Mouse (Mus musculus) CH12.LX (cell line): ENCODE measurements around the gene Gm28434. TPM values are rescaled to one million over a fixed set of nuclear protein-coding genes. Genes with fewer than 3 reads are reported as not detected.
A peak's percentile ranks its signal among the peaks of the same experiment; 100 is the strongest.

Experiments
- DNase-seq: peaks from one replicate; pipeline ENCODE4 v3.0.0-alpha.2; 2013; ENCODE audit errors: extremely low read depth
- H3K27ac ChIP-seq: 2 replicates; pipeline ENCODE4 v1.5.1; 2012; ENCODE audit warnings: low read depth, mild to moderate bottlenecking, control low read depth, moderate library complexity; ENCODE audit not compliant: insufficient read depth
- H3K27me3 ChIP-seq: replicated peaks from 2 replicates; pipeline ENCODE3; 2012; ENCODE audit warnings: inconsistent platforms
- H3K36me3 ChIP-seq, 2 experiments: replicated peaks in 1 of 2; 2 replicates each; pipeline versions ENCODE3 to v1.6.1; 2012; ENCODE audit warnings: inconsistent platforms in 1 of 2, low read length in 1 of 2, mild to moderate bottlenecking in 1 of 2, mixed read lengths in 1 of 2, moderate library complexity in 1 of 2; ENCODE audit not compliant: control insufficient read depth in 1 of 2, insufficient read depth in 1 of 2
- H3K4me1 ChIP-seq, 2 experiments: 2 replicates each; pipeline ENCODE4 v1.6.1; 2012; ENCODE audit warnings: inconsistent platforms in 1 of 2, moderate library complexity in 1 of 2; ENCODE audit not compliant: insufficient read depth in 2 of 2, control insufficient read depth in 1 of 2
- H3K4me2 ChIP-seq: 2 replicates; pipeline ENCODE4 v1.6.1; 2012; ENCODE audit warnings: low read depth, mild to moderate bottlenecking, control low read depth; ENCODE audit not compliant: poor library complexity, insufficient read depth, severe bottlenecking
- H3K4me3 ChIP-seq, 3 experiments: fragments of 150-350 bp in 1 of 3; sonication (generic) in 1 of 3; replicated peaks in 1 of 3; 2 replicates each; pipeline versions ENCODE3 to v1.5.1; 2011 to 2012; ENCODE audit warnings: low read depth in 2 of 3, low read length in 2 of 3, mild to moderate bottlenecking in 2 of 3, moderate library complexity in 2 of 3, control low read depth in 1 of 3, improper control_type of control experiment in 1 of 3, inconsistent platforms in 1 of 3, mixed read lengths in 1 of 3; ENCODE audit not compliant: poor library complexity in 1 of 3
- H3K79me2 ChIP-seq: replicated peaks from 2 replicates; pipeline ENCODE4 v1.6.1; 2012; ENCODE audit warnings: mild to moderate bottlenecking, moderate library complexity; ENCODE audit not compliant: control insufficient read depth, poor library complexity, insufficient read depth, severe bottlenecking; ENCODE audit errors: extremely low read depth
- H3K9ac ChIP-seq: 2 replicates; pipeline ENCODE4 v1.6.1; 2012; ENCODE audit warnings: low read depth, mild to moderate bottlenecking, control low read depth, moderate library complexity; ENCODE audit not compliant: insufficient read depth
- H3K9me3 ChIP-seq: replicated peaks from 2 replicates; pipeline ENCODE3; 2012; ENCODE audit warnings: low read length, inconsistent platforms, mixed read lengths
- CTCF ChIP-seq, 2 experiments: IDR thresholded peaks in 1 of 2; conservative IDR thresholded peaks in 1 of 2; 2 replicates each; pipeline ENCODE4 v1.5.1; 2011 to 2012; ENCODE audit warnings: low read depth in 2 of 2, low read length in 2 of 2, improper control_type of control experiment in 1 of 2, inconsistent platforms in 1 of 2, mild to moderate bottlenecking in 1 of 2, moderate library complexity in 1 of 2
- E2F4 ChIP-seq: IDR thresholded peaks from 2 replicates; pipeline ENCODE4 v1.6.1; 2011; ENCODE audit warnings: low read depth, low read length, improper control_type of control experiment; ENCODE audit not compliant: insufficient replicate concordance
- ELF1 ChIP-seq: IDR thresholded peaks from 2 replicates; pipeline ENCODE4 v1.6.1; 2014; ENCODE audit warnings: low read depth, mild to moderate bottlenecking, inconsistent platforms, low read length, improper control_type of control experiment
- EP300 ChIP-seq: IDR thresholded peaks from 2 replicates; pipeline ENCODE4 v1.6.1; 2011; ENCODE audit warnings: low read length, improper control_type of control experiment
- HCFC1 ChIP-seq: IDR thresholded peaks from 2 replicates; pipeline ENCODE4 v1.6.1; 2012; ENCODE audit warnings: low read depth, mild to moderate bottlenecking, inconsistent platforms, low read length, improper control_type of control experiment
- JUN ChIP-seq: IDR thresholded peaks from 2 replicates; pipeline ENCODE4 v1.6.1; 2011; ENCODE audit warnings: low read depth, mild to moderate bottlenecking, low read length, improper control_type of control experiment, moderate library complexity; ENCODE audit not compliant: insufficient read depth
- JUND ChIP-seq: conservative IDR thresholded peaks from 2 replicates; pipeline ENCODE4 v1.6.1; 2011; ENCODE audit warnings: low read depth, low read length, improper control_type of control experiment
- MAFK ChIP-seq: IDR thresholded peaks from 2 replicates; pipeline ENCODE4 v1.6.1; 2011; ENCODE audit warnings: low read length, improper control_type of control experiment; ENCODE audit not compliant: insufficient replicate concordance
- MAX ChIP-seq: IDR thresholded peaks from 2 replicates; pipeline ENCODE4 v1.6.1; 2011; ENCODE audit warnings: low read length, improper control_type of control experiment
- PAX5 ChIP-seq: IDR thresholded peaks from 2 replicates; pipeline ENCODE4 v1.6.1; 2012; ENCODE audit warnings: low read length, inconsistent platforms, mixed read lengths
- POLR2A ChIP-seq: IDR thresholded peaks from 2 replicates; pipeline ENCODE4 v1.6.1; 2011; ENCODE audit warnings: low read depth, mild to moderate bottlenecking, improper control_type of control experiment, low read length
- POLR2AphosphoS2 ChIP-seq: IDR thresholded peaks from 2 replicates; pipeline ENCODE4 v1.6.1; 2011; ENCODE audit warnings: low read depth, low read length, improper control_type of control experiment
- RAD21 ChIP-seq: IDR thresholded peaks from 2 replicates; pipeline ENCODE4 v1.6.1; 2011; ENCODE audit warnings: low read depth, mild to moderate bottlenecking, low read length, improper control_type of control experiment, moderate library complexity
- RCOR1 ChIP-seq: conservative IDR thresholded peaks from 2 replicates; pipeline ENCODE4 v1.6.1; 2012; ENCODE audit warnings: low read depth, mild to moderate bottlenecking, inconsistent platforms, low read length, improper control_type of control experiment
- SMC3 ChIP-seq: IDR thresholded peaks from 2 replicates; pipeline ENCODE4 v1.6.1; 2011; ENCODE audit warnings: low read depth, low read length, improper control_type of control experiment
- USF2 ChIP-seq: conservative IDR thresholded peaks from 2 replicates; pipeline ENCODE4 v1.6.1; 2011; ENCODE audit warnings: low read depth, low read length, improper control_type of control experiment
- ZC3H11A ChIP-seq: IDR thresholded peaks from 2 replicates; pipeline ENCODE4 v1.6.1; 2012; ENCODE audit warnings: low read depth, mild to moderate bottlenecking, inconsistent platforms, low read length, improper control_type of control experiment
- dilution Hi-C: fragments of 300-500 bp; cut with MboI; formaldehyde crosslinking; loops from 2 replicates; pipeline ENCODE4 v1.14.3; 2020; ENCODE audit warnings: low sequenced_read_pairs; ENCODE audit not compliant: extremely low pct_unique_long_range_greater_than_20kb, extremely low pct_ligation_motif_present
- in situ Hi-C: fragments of 300-500 bp; cut with MboI; formaldehyde crosslinking; loops from 3 replicates; pipeline ENCODE4 v1.14.3; 2019; ENCODE audit warnings: low sequenced_read_pairs, low pct_ligation_motif_present, low pct_unique_long_range_greater_than_20kb, mixed read lengths
- polyA plus RNA-seq: library from polyadenylated mRNA; unstranded; fragments of >175 nt; gene quantifications from 2 replicates; pipeline ENCODE4 v1.2.1, GENCODE M21; 2012; ENCODE audit warnings: low read depth; ENCODE audit not compliant: insufficient read length
- total RNA-seq, 2 experiments: library from RNA; depleted of rRNA; stranded (reverse); fragments of 300-350 nt in 1 of 2; fragments of >200 nt in 1 of 2; gene quantifications; 2 replicates each; pipeline ENCODE4 v1.2.3; 2012 to 2014

Gene Gm28434
- total and polyA plus RNA-seq, 3 experiments: not detected

GRCm38 (mm10) chr5:87940752-87941151 lies 28.6 kb upstream of the Gm28434 start:
- no peaks in the 10 kb centered on the region for H3K36me3 ChIP-seq
- H3K4me1 ChIP-seq: no peaks in the 10 kb centered on the region
- no peaks in the 10 kb centered on the region for H3K27me3 ChIP-seq
- TF ChIP-seq SMC3 (peak; percentile 51), POLR2A (no peak), JUN (no peak), MAX (no peak), ELF1 (no peak), RAD21 (peak; percentile 72), CTCF (conservative IDR thresholded peaks at IDR 0.05 in 1 of 2, IDR thresholded peaks at IDR 0.05 in 1 of 2; ENCODE audit: low read depth in 2 of 2, low read length in 2 of 2) (peak in 1 of 2 experiments; percentile 67; a peak in 2 of 4 replicates), E2F4 (no peak), POLR2AphosphoS2 (no peak), RCOR1 (no peak)
- no peak overlapping the region for H3K9ac ChIP-seq
- no peak overlapping the region for H3K4me3 ChIP-seq
- in situ Hi-C loops (no loop called here), dilution Hi-C loops (no loop called here)
- H3K27ac ChIP-seq: no peak overlapping the region
- H3K4me2 ChIP-seq: no peak overlapping the region
- H3K79me2 ChIP-seq: no peaks in the 10 kb centered on the region
- peak; percentile 27 for DNase-seq
- H3K9me3 ChIP-seq: no peaks in the 10 kb centered on the region

- DNase-seq: no peak
- Histone ChIP-seq H3K4me3 (no peak overlapping the region), H3K36me3 (no peaks in the 10 kb centered on the region), H3K79me2 (no peaks in the 10 kb centered on the region), H3K4me1 (no peaks in the 10 kb centered on the region), H3K27ac (no peak overlapping the region), H3K9me3 (no peaks in the 10 kb centered on the region), H3K4me2 (no peak overlapping the region), H3K27me3 (no peaks in the 10 kb centered on the region), H3K9ac (no peak overlapping the region)
- in situ Hi-C loops (no loop called here), dilution Hi-C loops (no loop called here)
- no peak for TF ChIP-seq JUND
- TF ChIP-seq MAX: no peak
- no peak for TF ChIP-seq PAX5
- TF ChIP-seq ELF1: no peak
Measured at GRCm38 (mm10) chr5:87942515-87942914, 26.8 kb upstream of the Gm28434 start.

GRCm38 (mm10) chr5:87951836-87952235 lies 17.5 kb upstream of the Gm28434 start:
- H3K36me3 ChIP-seq: no peaks in the 10 kb centered on the region
- TF ChIP-seq HCFC1 (no peak), MAFK (no peak), PAX5 (no peak), ZC3H11A (no peak), USF2 (no peak), EP300 (no peak)
- H3K27ac ChIP-seq: no peak overlapping the region
- H3K9ac ChIP-seq: no peak overlapping the region
- dilution Hi-C loops: no loop called here
- no peaks in the 10 kb centered on the region for H3K4me1 ChIP-seq
- DNase-seq: no peak
- H3K79me2 ChIP-seq: no peaks in the 10 kb centered on the region
- H3K27me3 ChIP-seq: no peaks in the 10 kb centered on the region
- no peak overlapping the region for H3K4me3 ChIP-seq
- in situ Hi-C loops: no loop called here
- no peaks in the 10 kb centered on the region for H3K9me3 ChIP-seq
- no peak overlapping the region for H3K4me2 ChIP-seq
